Mouse (Mus musculus) spleen, embryonic (tissue): ENCODE measurements around the gene Nfya.
"Not testable (repeated sequence)": the region's sequence is repeated elsewhere in the genome, so short reads cannot be mapped to it uniquely, and the experiment has no call there.

ENCODE experiments used
- CTCF ChIA-PET: fragments of 350-600 bp; sonication (Branson Sonifier 250); formaldehyde crosslinking; loops from one replicate; lab custom pipeline; 2022; lab: Charles Lee

The Nfya gene

GRCm38 (mm10) chr17:48402751-48403150, 7.0 kb downstream of the Nfya start:
- CTCF ChIA-PET, result no interaction called here

GRCm38 (mm10) chr17:48401710-48402109, 8.0 kb downstream of the Nfya start:
- CTCF ChIA-PET, result no interaction called here

- CTCF ChIA-PET, result no interaction called here
Observed at GRCm38 (mm10) chr17:48392616-48393015, 17.1 kb downstream of the Nfya start.

GRCm38 (mm10) chr17:48391446-48391845, 18.3 kb downstream of the Nfya start:
- CTCF ChIA-PET, result no interaction called here

- CTCF ChIA-PET, result no interaction called here
Observed at GRCm38 (mm10) chr17:48389442-48389841, 20.3 kb downstream of the Nfya start.

- CTCF ChIA-PET, result no interaction called here
Observed at GRCm38 (mm10) chr17:48388666-48389065, 21.0 kb downstream of the Nfya start.

DNA sequence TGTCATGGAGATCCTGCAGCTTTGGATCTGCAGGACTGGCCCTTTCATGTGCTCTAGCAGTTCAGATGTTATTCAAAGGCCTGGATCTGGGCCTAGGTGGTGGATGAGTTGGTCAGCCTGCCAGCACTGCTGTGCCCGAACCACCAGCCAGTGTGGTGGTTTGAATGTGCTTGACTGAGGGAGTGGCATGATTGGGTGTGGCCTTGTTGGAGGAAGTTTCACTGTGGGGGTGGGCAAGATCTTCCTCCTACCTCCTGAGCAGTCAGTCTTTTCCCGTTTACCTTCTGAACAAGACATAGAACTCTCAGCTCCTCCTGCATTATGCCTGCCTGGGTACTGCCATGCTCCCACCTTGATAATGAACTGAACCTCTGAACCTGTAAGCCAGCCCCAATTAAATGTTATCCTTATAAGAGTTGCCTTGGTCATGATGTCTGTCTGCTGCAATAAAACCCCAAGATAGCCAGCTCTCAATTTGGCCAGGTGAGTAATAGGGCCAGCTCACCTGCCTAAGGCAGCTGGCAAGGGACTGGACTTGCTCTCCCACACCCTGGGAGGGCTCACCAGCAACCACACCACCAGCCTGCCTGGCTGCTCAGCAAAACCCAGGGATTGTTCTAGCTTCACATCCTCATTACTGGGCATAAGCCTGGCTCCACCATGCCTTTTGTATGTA, 23.8 kb downstream of the Nfya start:
- CTCF ChIA-PET, result no interaction called here

DNA sequence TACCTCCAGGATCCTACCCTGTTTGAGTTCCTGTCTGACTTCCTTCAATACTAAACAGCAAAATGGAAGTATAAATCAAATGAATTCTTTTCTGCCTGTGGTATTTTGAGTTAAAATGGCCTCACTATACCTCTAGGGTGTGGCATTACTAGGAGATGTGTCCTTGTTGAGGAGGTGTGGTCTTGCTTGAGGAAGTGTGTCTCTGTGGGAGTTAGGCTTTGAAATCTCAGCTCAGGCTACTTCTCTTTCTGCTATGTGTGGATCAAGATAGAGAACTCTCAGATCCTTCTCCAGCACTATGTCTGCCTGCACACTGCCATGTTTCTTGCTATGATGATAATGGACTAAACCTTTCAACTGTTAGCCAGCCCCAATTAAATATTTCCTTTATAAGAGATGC, 30.7 kb downstream of the Nfya start:
- CTCF ChIA-PET, result no interaction called here

- CTCF ChIA-PET, result no interaction called here
Observed at GRCm38 (mm10) chr17:48376102-48376501, 33.6 kb downstream of the Nfya start.

- CTCF ChIA-PET, result no interaction called here
Observed at GRCm38 (mm10) chr17:48372987-48373386, 36.7 kb downstream of the Nfya start.

DNA sequence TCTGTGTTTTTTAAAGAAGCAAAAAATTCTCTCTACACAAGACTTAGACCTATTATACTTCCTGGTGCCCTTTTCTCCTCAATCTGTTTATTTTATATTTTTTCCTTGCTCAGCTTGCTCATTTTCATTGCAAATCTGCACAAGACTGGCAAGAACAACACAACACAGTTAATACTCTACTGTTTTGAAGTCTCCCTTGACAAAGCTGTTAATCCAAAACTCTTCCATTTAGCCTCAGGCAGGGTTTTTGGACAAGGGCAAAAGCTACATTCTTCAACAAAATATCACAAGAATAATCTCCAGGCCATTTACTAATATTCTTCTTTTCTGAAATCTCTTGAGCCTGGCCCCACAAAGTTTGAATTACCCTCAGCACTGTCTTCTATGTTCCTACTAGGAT, 38.1 kb downstream of the Nfya start:
- CTCF ChIA-PET, result no interaction called here

DNA sequence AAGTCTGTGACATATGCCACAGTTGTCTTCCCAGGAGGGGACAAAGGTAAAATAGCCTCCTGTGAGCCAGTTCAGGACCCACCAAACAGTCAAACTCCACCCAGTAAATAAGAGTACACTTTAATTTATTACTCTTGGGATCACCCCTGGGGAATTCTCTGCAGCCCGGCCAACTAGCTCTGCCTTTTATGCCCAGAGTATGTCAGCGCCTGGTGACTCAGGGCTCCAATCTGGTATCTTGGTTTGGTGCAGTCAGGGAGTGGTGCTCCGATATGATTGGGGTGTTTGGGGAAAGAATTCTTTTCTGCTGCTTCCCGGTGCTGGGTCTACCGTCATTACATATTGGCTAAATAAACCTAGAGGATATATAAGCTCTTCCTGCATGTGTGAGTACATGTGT, 42.9 kb downstream of the Nfya start:
- CTCF ChIA-PET, result no interaction called here

GRCm38 (mm10) chr17:48365511-48366155, 44.1 kb downstream of the Nfya start:
- CTCF ChIA-PET, result no interaction called here

- CTCF ChIA-PET, result no interaction called here
Observed at GRCm38 (mm10) chr17:48363421-48363965, 46.2 kb downstream of the Nfya start.

DNA sequence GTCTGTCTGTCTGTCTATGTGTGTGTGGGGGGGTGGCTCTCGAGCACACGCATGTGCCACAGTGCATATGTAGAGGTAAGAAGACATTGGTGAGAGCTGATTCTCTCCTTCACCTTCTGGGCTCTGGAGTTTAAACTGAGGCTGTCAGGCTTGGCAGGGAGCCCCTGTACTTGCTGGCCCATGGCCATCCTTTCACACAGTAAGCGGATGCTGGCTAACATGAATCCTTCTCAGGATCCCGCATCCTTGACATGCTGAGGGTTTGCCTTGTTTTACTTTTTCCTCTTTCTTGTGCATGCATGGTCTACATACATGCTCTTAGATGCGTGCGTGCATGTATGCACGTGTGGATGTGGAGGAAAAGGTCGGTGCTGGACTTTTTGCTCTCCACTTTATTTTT, 46.7 kb downstream of the Nfya start:
- CTCF ChIA-PET, result no interaction called here

DNA sequence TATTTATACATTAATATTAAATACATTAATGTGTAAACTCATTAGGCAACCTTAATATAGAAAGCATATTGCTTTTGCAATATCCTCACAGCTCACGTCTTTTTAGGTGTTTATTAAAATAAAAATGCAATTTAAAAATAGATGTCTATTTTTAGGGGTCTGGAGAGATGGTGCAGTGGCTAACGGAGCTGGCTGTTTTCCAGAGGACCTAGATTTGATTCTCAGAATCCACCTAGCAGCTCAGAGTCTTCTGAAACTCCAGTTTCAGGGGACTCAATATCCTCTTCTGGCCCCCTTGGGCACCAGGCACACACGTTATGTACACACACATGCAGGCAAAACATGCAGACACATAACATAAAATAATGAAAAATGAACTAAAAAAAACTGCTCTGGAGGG, 47.4 kb downstream of the Nfya start:
- CTCF ChIA-PET, result no interaction called here

DNA sequence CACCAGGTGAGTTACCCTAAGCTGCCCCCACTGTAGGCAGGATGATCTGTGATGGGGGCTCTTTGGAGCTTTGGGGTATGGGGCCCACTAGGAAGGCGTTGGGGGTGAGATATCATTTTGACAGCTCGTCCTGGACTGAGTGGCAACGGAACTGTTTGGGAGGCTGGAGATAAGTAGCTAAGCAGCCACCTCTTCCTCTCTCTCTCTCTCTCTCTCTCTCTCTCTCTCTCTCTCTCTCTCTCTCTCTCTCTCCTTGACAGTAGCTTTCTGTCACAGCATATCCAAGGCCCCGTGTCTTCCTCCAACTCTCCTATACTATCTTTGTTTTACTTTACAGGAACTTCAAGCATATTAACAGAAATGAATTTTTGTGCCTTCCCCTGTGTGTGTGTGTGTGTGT, 49.2 kb downstream of the Nfya start:
- CTCF ChIA-PET, result interaction anchor here (0.6 to 0.7 kb wide), 2 partner anchors 8 to 9 kb away, joined by 4 to 5 read pairs; no protein-coding TSS in a partner anchor

GRCm38 (mm10) chr17:48359616-48360015, 50.1 kb downstream of the Nfya start, which contains the start of gene Treml1:
Gene Treml1 (plus strand): TSS chr17:48359916.
- CTCF ChIA-PET, result no interaction called here

- CTCF ChIA-PET, result interaction anchor here (0.7 kb wide), 1 partner anchor 73 kb away, joined by 4 read pairs; no protein-coding TSS in a partner anchor
Observed at GRCm38 (mm10) chr17:48357892-48358291, 51.8 kb downstream of the Nfya start.

DNA sequence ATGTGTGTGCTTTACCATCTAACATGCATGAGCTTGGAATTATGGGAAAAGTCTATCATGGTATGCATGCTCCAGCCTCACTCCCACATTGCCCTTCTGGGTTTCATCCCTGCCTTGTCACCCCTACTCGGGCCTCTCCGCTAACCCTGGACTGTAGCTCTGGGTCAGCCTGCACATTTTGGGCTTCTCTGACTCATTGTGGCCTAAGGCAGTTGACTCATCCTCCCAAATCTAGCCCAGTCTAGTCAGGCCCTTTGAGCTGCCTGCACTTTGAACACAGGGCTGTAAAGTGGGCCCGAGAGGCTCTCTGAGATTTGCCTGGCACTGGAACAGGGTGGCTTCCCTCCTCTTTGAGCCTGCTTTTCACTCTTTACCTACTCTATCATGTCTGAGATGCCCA, 53.9 kb downstream of the Nfya start:
- CTCF ChIA-PET, result no interaction called here

GRCm38 (mm10) chr17:48352976-48353375, 56.7 kb downstream of the Nfya start:
- CTCF ChIA-PET, result not testable (repeated sequence)

DNA sequence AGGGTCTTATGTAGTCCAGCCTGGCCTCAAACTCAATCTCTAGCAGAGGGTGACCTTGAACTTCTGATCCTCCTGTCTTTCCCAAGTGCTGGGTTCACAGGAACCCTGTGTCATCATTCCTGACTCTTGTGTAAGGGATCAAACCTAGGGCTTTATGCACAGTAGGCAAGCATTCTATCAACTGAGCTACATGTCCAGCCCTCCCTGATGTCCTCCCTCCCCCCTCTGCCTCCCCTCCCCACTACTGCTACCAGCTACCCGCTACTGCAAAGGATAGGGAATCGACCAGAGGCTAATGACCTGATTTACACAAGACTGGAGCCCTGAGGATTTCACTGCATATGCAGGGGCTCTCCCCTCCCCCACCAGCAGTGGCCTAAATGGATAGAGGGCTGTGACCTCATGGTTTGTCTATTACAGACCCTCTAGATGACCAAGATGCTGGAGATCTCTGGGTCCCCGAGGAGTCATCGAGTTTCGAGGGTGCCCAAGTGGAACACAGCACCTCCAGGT, 59.0 kb downstream of the Nfya start:
- CTCF ChIA-PET, result no interaction called here

- CTCF ChIA-PET, result no interaction called here
Observed at GRCm38 (mm10) chr17:48347287-48347686, 62.4 kb downstream of the Nfya start.
